Comparison of ENCODE assay signal across 9 mouse cellular contexts in the genomic region with DNA sequence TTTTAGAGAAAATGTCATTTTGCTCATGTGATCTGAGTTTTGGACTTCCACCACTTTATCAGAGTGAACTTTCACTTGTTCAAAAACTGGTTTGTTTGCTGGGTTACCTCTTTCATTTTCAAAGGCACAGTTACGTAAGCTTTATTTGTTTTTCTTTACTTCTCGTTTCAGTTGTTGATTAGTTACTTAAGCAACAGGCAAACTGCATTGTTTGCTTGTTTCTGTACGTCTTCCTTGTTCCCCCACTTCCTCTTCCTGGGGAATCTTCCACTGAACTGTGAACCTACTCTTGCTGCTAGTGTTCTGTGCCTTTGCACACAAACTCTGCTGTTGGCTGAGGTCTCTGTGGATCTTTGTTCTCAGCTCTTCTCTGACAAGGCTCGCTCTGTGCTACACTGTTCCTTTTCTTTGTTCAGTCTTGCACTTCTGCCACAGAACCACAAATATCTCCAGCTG. TPM values are rescaled to one million over a fixed set of nuclear protein-coding genes. Genes with fewer than 3 reads are reported as not detected.
DNase-seq lines count a peak whose midpoint lies in the region; ATAC-seq lines count a peak whose summit lies in the region.
"Had no signal": no experiment of that assay in that cellular context is flagged by ENCODE, and none has a peak within 500 bp of the region (broad histone marks: within the 10 kb centered on the region; RNA-seq: fewer than 3 reads in every experiment).

Gene Agmo, plus strand, starts transcription at position 76 of the 456 bp plus-strand sequence.

- DNase-seq in gastrocnemius, postnatal 10 days: peak; percentile 3
- DNase-seq in layer of hippocampus, adult 9-11 months: peak; percentile 70
- DNase-seq in lung, postnatal 25 days (ENCODE audit: low spot score): peak; percentile 41
- no peak for DNase-seq in thymus, postnatal 4 days
- no peak for DNase-seq in thymus, postnatal 10 days (ENCODE audit: low spot score in 2 of 2)

- H3K36me3 ChIP-seq in erythroblast, embryonic 14.5 days (ENCODE audit: control insufficient read depth): no peaks in the 10 kb centered on the region
- H3K36me3 ChIP-seq: embryonic facial prominence, embryonic 12.5 days had no signal

- peak within 1 kb of the TSS; percentile 23 for H3K4me3 ChIP-seq in erythroblast, embryonic 14.5 days (replicated peaks)
- H3K4me3 ChIP-seq: embryonic facial prominence, embryonic 12.5 days had no signal

- H3K27me3 ChIP-seq in erythroblast, embryonic 14.5 days (ENCODE audit: control insufficient read depth): no peaks in the 10 kb centered on the region
- H3K27me3 ChIP-seq: embryonic facial prominence, embryonic 12.5 days had no signal

- ATAC-seq in erythroblast, adult 5-6 weeks (replicated peaks; ENCODE audit: low FRiP score, poor library complexity, severe bottlenecking): no peak
- peak; percentile 17 for ATAC-seq in CD4-positive, CD25-positive, alpha-beta regulatory T cell, adult 4 months

- H3K4me1 ChIP-seq in erythroblast, embryonic 14.5 days (ENCODE audit: control insufficient read depth): no peaks in the 10 kb centered on the region
- H3K4me1 ChIP-seq: embryonic facial prominence, embryonic 12.5 days had no signal

- H3K9me3 ChIP-seq in erythroblast, embryonic 14.5 days (ENCODE audit: control insufficient read depth, low read length): no peaks in the 10 kb centered on the region
- H3K9me3 ChIP-seq: embryonic facial prominence, embryonic 12.5 days had no signal

RNA-seq across cellular contexts. Expression of gene Agmo, which starts in this region (rescaled TPM):
- polyA plus RNA-seq in erythroblast, embryonic 14.5 days (2012): not detected in 2 replicates
- total RNA-seq in erythroblast, adult 5-6 weeks (2015; ENCODE audit: low replicate concordance): 2.3 TPM in 1 of 2 replicates, not detected in the other
- not detected in 2 replicates for total RNA-seq in erythroblast, adult 5-6 weeks (2017; ENCODE audit: low replicate concordance)
- polyA plus RNA-seq in CD4-positive, CD25-positive, alpha-beta regulatory T cell, adult 4 months (2017; shearing (Covaris generic)): 1 to 10 TPM in 1 of 2 experiments, under 1 TPM in 1; 0.62 to 1.4 TPM
- total RNA-seq in gastrocnemius, postnatal 10 days (2021): 1 to 10 TPM; 2.3 to 2.7 TPM

Comparison
In these comparisons a context has a peak if more than half of its experiments do, and no peak if none do; other contexts are left out.
1. DNase-seq: peak in gastrocnemius, postnatal 10 days (single experiment), layer of hippocampus, adult 9-11 months (single experiment) and lung, postnatal 25 days (single experiment); none in thymus, postnatal 4 days (single experiment) and thymus, postnatal 10 days (0 of 2).